Mouse (Mus musculus): Measurements from ENCODE around the gene Ano3.
"Not testable (repeated sequence)": the region's sequence is repeated elsewhere in the genome, so short reads cannot be mapped to it uniquely, and the experiment has no call there.

Gene Ano3

GRCm38 (mm10) chr2:110950823-110951222 is at the start of gene Ano3:
Gene Ano3 (minus strand): TSS chr2:110950923.
- DNase-seq: not testable (repeated sequence)

DNA sequence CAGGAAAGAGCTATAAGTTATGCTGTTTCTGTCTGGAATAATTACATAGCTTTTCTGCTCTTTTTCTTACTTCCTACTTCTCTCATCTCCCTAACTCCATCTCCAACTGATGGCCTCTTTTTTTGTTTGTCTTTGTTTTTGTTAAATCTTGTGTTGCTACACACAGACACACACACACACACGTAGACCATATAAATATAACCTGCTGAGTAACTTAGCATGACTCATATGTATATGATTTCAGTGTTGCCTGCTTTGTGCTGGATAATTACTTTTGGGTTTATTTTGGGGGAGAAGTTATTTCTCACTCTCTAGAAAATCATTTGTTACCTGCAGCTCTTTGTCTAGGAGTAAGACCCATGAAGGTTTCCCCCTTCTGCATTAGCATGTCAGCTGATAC is 39.3 kb upstream of the Ano3 start:
- DNase-seq: no peak

- DNase-seq: no peak
Measured at GRCm38 (mm10) chr2:110989539-110989938, 38.8 kb upstream of the Ano3 start.

- no peak for DNase-seq
Measured at GRCm38 (mm10) chr2:110985853-110986271, 35.1 kb upstream of the Ano3 start.

- DNase-seq: no peak
Measured at GRCm38 (mm10) chr2:110981733-110982132, 31.0 kb upstream of the Ano3 start.

DNA sequence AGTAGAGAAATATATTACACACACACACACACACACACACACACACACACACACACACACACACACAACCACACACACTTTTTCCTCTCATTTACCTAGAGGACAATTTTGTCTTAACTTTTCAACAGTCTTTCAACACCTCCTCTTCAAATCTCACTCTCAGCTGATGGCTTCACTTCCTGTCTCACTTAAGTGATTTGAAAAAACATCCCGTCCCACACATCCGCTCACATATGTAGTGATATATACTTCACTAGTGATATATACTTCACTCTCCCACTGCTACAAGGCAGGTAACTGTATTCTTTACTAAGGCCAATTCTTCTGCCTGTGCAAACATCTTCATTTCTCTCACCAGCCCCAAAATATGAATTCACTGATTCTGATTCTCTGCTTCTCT is 28.9 kb upstream of the Ano3 start:
- DNase-seq: no peak

GRCm38 (mm10) chr2:110976871-110977270 is 26.1 kb upstream of the Ano3 start:
- DNase-seq: no peak

GRCm38 (mm10) chr2:110970158-110970557 is 19.4 kb upstream of the Ano3 start:
- DNase-seq: no peak

- DNase-seq: no peak
Measured at GRCm38 (mm10) chr2:110965398-110965797, 14.7 kb upstream of the Ano3 start.

DNA sequence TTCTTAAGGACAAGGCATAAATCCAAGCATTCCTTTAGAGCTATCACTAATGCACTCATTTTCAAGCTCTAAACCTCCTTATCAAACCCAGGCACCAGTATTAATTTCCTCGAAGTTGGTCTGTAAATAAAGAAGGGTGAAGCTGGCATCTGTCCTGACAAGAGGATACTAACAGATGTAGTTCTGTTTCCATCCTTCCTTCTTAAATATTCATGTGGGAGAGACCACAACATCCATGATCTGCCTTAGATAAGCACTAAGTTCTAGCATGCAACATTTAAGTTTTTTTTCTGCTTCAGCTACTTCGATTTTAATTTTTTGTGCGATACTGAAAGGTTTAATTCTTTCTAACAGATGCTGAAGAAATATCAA is 305 bp downstream of the Ano3 start:
- no peak for DNase-seq

DNA sequence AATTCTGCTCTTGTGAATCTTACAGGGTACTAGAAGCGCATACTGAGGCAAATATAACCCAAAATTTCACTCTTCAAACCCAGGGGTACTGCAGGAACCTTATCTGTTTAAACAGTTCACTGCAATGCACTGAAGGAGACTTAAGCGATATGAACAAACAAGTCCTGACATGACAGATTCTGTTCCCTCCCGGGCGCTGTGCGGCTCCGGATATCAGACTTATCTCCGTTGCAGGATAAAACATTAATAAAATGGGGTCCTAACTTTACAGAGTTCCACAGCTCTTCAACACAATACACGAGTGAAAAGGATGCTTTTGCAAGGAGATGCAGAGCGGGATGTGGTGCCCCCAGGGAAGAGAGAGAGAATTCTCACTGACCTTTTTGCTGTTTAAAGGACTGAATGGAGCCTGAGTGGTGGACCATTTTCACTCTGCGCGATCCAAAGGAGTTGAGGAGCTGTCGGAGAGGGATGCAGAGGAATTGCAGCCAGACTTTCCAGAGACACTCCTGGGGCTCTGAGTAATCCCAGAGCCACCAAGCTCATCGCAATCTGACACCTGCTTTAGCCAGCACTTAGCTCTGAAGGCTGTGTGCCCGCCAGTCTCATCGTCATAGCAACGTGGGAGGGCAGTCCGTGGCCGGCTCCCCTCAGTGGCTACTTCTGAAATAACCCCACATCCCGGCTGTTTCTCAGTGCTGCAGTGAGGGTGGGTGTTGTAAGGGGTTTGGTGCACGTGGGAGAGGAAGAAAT is 868 bp downstream of the Ano3 start:
- no peak for DNase-seq

GRCm38 (mm10) chr2:110945171-110945570 is 5.6 kb downstream of the Ano3 start:
- no peak for DNase-seq

DNA sequence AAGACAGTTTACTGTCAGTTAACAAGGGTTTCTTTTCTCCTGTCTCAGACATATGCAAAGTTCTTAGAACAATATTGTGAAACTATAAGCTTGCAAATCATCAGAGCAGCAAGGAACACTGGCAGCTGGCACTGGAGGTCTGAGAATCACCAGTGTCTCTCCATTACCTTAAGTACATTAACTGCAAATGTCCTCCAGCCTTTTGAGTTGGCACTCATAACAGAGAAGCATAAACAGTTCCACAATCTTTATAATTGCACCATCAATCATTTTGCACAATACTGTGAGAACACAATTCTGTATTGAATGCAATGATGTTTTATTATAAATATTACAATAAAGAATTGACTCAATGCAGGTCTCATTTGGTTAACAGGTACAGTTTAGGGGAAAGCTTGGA is 15.0 kb downstream of the Ano3 start:
- no peak for DNase-seq

- DNase-seq: no peak
Measured at GRCm38 (mm10) chr2:110929126-110929525, 21.6 kb downstream of the Ano3 start.

DNA sequence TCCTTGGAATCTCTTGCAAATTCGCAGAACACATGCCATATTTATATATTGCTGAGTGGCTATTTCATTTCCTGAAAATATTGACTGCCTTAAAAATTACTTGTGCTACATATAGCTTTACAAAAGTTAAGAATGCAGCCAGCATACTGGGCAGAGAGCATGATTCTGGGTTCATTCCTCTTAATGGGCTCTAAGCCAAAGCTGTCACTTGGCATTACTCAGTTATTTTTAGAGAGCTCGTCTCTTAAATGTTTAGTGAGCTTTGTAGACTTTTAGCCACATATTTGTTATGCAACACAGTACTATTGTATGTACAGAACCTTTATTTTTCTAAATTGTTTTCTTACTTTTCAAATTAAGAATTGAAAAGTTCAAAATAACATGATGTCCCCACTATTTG is 41.2 kb downstream of the Ano3 start:
- no peak for DNase-seq

- no peak for DNase-seq
Measured at GRCm38 (mm10) chr2:110906473-110906872, 44.2 kb downstream of the Ano3 start.

- DNase-seq: no peak
Measured at GRCm38 (mm10) chr2:110896477-110897270, 54.0 kb downstream of the Ano3 start.

DNA sequence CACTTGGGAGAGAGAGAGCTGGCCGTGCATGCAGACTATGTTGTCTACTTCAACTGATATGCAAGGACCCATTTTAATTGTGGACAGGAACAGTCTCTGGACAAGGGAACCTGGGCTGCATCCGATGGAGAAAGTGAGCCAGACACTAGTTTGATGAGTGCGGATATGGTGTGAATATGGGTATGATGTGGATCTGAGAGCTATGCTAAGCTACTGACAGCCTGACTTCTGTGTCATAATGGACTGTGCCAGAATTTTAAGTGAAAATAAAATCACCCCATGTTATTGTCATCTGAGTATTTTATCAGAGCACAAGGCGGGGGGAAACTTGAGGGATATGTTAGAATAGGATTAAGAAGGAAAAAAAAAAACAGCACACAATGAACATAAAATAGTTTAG is 79.1 kb downstream of the Ano3 start:
- DNase-seq: no peak

DNA sequence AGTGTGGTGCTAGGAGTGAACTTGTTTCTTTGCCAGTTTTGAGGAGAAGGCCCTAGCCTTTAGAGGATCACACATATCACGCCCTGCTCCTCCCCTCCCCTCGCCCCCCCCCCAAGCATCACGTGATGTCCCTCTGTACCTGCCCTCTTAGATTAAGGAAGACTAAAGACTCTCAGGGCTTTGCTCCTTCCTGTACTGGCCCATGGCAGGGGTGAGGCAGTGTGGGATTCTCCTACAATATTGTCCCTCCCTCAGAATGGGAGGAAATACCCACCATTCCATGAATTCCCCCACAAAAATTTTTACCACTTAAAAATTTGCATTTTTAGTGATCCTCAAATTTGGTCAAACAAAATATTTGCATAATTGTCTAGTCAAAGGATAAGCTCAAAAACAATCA is 85.1 kb downstream of the Ano3 start:
- no peak for DNase-seq

GRCm38 (mm10) chr2:110863376-110863775 is 87.3 kb downstream of the Ano3 start:
- DNase-seq: no peak

DNA sequence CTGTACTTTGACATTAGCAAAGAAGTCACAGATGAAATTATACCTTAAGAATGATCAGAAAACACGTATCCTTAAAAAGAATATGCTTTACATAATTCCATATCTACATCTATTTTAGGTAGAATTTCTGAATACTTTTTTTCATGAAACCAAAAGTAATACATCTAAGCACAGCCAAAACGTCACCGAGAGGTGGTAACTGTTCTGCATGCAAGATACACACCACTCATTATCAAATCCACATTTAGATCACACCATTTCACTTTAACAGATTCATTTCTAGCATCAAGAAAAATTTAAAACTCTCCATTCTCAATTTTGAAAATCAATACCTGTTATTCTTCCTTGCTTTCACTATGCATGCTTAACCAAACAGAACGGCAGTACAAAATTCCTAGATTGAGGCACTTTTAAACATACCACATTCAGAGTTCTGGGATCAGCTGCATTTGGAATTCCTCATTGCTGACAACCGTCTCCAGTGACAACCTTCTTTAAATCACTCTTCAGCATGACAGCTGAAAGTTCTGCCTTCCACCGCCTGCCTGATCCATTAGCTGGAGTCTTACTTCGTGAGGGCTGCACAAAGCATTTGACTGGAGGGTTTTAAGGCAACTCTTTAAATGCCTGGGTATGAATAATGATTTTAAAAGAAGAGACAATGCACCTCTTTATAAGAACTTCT is 111.0 kb downstream of the Ano3 start:
- no peak for DNase-seq

DNA sequence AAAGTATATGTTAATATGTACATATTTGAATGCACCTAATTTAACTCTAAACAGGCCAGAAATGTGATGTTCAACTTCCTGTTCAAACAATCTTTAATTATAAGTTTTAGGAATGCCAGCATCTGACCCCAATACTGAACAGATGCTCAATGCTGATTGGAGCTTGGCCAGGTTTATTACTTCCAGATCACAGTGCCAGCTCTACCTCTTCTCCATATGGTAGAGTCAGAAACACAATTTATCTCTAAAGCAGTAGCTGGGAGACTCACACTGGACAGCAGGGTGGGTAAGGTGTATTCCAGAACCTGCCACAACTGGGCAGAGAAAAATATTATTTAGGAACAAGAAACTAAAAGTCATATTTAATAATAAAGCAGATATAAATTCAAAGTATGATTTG is 134.5 kb downstream of the Ano3 start:
- no peak for DNase-seq

GRCm38 (mm10) chr2:110814964-110815363 is 135.8 kb downstream of the Ano3 start:
- no peak for DNase-seq
